Mouse (Mus musculus): ENCODE data around the gene Ctnnbl1. TPM values are rescaled to one million over a fixed set of nuclear protein-coding genes. Genes with fewer than 3 reads are reported as not detected.

Gene Ctnnbl1
- total and polyA plus RNA-seq, 3 experiments, result 46.0 to 57.2 (median 48.6) TPM

DNA sequence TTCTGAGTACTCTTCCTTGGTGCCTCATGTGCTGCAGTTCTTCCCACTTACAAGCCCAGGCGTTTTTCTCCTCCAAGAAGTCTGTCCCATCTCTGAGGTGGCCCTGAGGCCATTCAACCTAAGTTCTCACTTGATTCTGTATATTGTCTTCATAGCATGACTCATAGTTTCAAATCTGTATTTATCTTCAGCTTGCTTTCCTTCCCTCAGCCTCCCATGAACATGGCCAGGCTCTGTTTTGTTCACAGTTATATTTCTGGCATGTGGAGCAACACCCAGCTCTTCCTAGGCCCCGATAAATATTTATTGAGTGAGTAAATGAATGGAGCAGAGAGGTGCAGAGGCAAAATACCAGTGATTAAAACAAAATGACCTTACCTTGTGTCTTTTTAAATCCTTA is 38.8 kb downstream of the Ctnnbl1 start:
- no peak overlapping the region for H3K9ac ChIP-seq (ENCODE audit: insufficient read depth, low read depth)
- no peaks in the 10 kb centered on the region for H3K27me3 ChIP-seq (replicated peaks)
- dilution Hi-C loops (cut with MboI; ENCODE audit: extremely low pct_ligation_motif_present, extremely low pct_unique_long_range_greater_than_20kb, low sequenced_read_pairs), result no loop called here
- no peak overlapping the region for H3K27ac ChIP-seq (ENCODE audit: insufficient read depth, low read depth)
- DNase-seq (ENCODE audit: extremely low read depth), result no peak
- in situ Hi-C loops (cut with MboI; ENCODE audit: low pct_ligation_motif_present, low pct_unique_long_range_greater_than_20kb, low sequenced_read_pairs), result no loop called here
- no peak overlapping the region for H3K4me3 ChIP-seq (replicated peaks in 1 of 3; ENCODE audit: low read depth in 2 of 3, low read length in 2 of 3, poor library complexity in 1 of 3)
- no peaks in the 10 kb centered on the region for H3K79me2 ChIP-seq (replicated peaks; ENCODE audit: control insufficient read depth, extremely low read depth, insufficient read depth, poor library complexity, severe bottlenecking)
- H3K36me3 ChIP-seq (replicated peaks in 1 of 2; ENCODE audit: control insufficient read depth in 1 of 2, insufficient read depth in 1 of 2, low read length in 1 of 2), result peaks cover 16 to 74% of the 10 kb centered on the region in 2 experiments
- TF ChIP-seq PAX5 (IDR thresholded peaks at IDR 0.05; ENCODE audit: low read length) (no peak), E2F4 (IDR thresholded peaks at IDR 0.05; ENCODE audit: insufficient replicate concordance, low read depth, low read length) (no peak)
- H3K4me1 ChIP-seq (ENCODE audit: control insufficient read depth in 1 of 2, insufficient read depth in 2 of 2), result no peaks in the 10 kb centered on the region
- no peak overlapping the region for H3K4me2 ChIP-seq (ENCODE audit: insufficient read depth, low read depth, poor library complexity, severe bottlenecking)
- no peaks in the 10 kb centered on the region for H3K9me3 ChIP-seq (replicated peaks; ENCODE audit: low read length)

GRCm38 (mm10) chr2:157780956-157781355 is 43.8 kb downstream of the Ctnnbl1 start:
- no peaks in the 10 kb centered on the region for H3K79me2 ChIP-seq (replicated peaks; ENCODE audit: control insufficient read depth, extremely low read depth, insufficient read depth, poor library complexity, severe bottlenecking)
- in situ Hi-C loops (cut with MboI; ENCODE audit: low pct_ligation_motif_present, low pct_unique_long_range_greater_than_20kb, low sequenced_read_pairs), result loop anchor here (5.0 kb wide), 1 partner anchor 34 kb away; no protein-coding TSS in a partner anchor
- H3K36me3 ChIP-seq (replicated peaks in 1 of 2; ENCODE audit: control insufficient read depth in 1 of 2, insufficient read depth in 1 of 2, low read length in 1 of 2), result peaks cover 31 to 81% of the 10 kb centered on the region in 2 experiments
- no peaks in the 10 kb centered on the region for H3K9me3 ChIP-seq (replicated peaks; ENCODE audit: low read length)
- no peak overlapping the region for H3K4me3 ChIP-seq (replicated peaks in 1 of 3; ENCODE audit: low read depth in 2 of 3, low read length in 2 of 3, poor library complexity in 1 of 3)
- 0 out of 4 replicates have a peak, but pooled peaks cover 0 to 2% of the 10 kb centered on the region in 2 experiments for H3K4me1 ChIP-seq (ENCODE audit: control insufficient read depth in 1 of 2, insufficient read depth in 2 of 2)
- H3K27ac ChIP-seq (ENCODE audit: insufficient read depth, low read depth), result no peak overlapping the region
- no peak overlapping the region for H3K9ac ChIP-seq (ENCODE audit: insufficient read depth, low read depth)
- DNase-seq (ENCODE audit: extremely low read depth), result no peak
- dilution Hi-C loops (cut with MboI; ENCODE audit: extremely low pct_ligation_motif_present, extremely low pct_unique_long_range_greater_than_20kb, low sequenced_read_pairs), result no loop called here
- no peak overlapping the region for H3K4me2 ChIP-seq (ENCODE audit: insufficient read depth, low read depth, poor library complexity, severe bottlenecking)
- no peak for TF ChIP-seq MAX (IDR thresholded peaks at IDR 0.05; ENCODE audit: low read length)
- no peak for TF ChIP-seq KAT2A (IDR thresholded peaks at IDR 0.05; ENCODE audit: insufficient replicate concordance, low read length)
- TF ChIP-seq POLR2AphosphoS2 (IDR thresholded peaks at IDR 0.05; ENCODE audit: low read depth, low read length), result no peak
- TF ChIP-seq ETS1 (conservative IDR thresholded peaks at IDR 0.05; ENCODE audit: low read depth, low read length), result no peak
- TF ChIP-seq NRF1 (IDR thresholded peaks at IDR 0.05; ENCODE audit: low read depth, low read length), result no peak
- no peak for TF ChIP-seq JUND (conservative IDR thresholded peaks at IDR 0.05; ENCODE audit: low read depth, low read length)
- no peak for TF ChIP-seq NELFE (IDR thresholded peaks at IDR 0.05; ENCODE audit: low read depth, low read length)
- no peak for TF ChIP-seq CTCF (conservative IDR thresholded peaks at IDR 0.05 in 1 of 2, IDR thresholded peaks at IDR 0.05 in 1 of 2; ENCODE audit: low read depth in 2 of 2, low read length in 2 of 2)
- no peak for TF ChIP-seq RCOR1 (conservative IDR thresholded peaks at IDR 0.05; ENCODE audit: low read depth, low read length)
- TF ChIP-seq MAFK (IDR thresholded peaks at IDR 0.05; ENCODE audit: insufficient replicate concordance, low read length), result no peak
- TF ChIP-seq IRF4 (IDR thresholded peaks at IDR 0.05; ENCODE audit: low read depth, low read length), result no peak
- no peak for TF ChIP-seq ZKSCAN1 (IDR thresholded peaks at IDR 0.05; ENCODE audit: borderline replicate concordance, low read depth, low read length)
- TF ChIP-seq TBP (conservative IDR thresholded peaks at IDR 0.05; ENCODE audit: low read depth, low read length), result no peak
- no peak for TF ChIP-seq JUN (IDR thresholded peaks at IDR 0.05; ENCODE audit: insufficient read depth, low read depth, low read length)
- no peak for TF ChIP-seq CHD1 (IDR thresholded peaks at IDR 0.05; ENCODE audit: low read depth, low read length)
- TF ChIP-seq MAZ (IDR thresholded peaks at IDR 0.05; ENCODE audit: low read depth, low read length), result no peak
- TF ChIP-seq CHD2 (IDR thresholded peaks at IDR 0.05; ENCODE audit: low read length), result no peak
- TF ChIP-seq USF1 (IDR thresholded peaks at IDR 0.05; ENCODE audit: low read depth, low read length), result no peak
- no peak for TF ChIP-seq RAD21 (IDR thresholded peaks at IDR 0.05; ENCODE audit: low read depth, low read length)
- TF ChIP-seq POLR2A (IDR thresholded peaks at IDR 0.05; ENCODE audit: low read depth, low read length), result no peak
- H3K27me3 ChIP-seq (replicated peaks), result no peaks in the 10 kb centered on the region
